Mouse (Mus musculus): ENCODE measurements around the gene Shc3. TPM values are rescaled to one million over a fixed set of nuclear protein-coding genes. Genes with fewer than 3 reads are reported as not detected.

Gene Shc3
- polyA plus RNA-seq, 1 experiment from 2014 or later, result 7.5 TPM

DNA sequence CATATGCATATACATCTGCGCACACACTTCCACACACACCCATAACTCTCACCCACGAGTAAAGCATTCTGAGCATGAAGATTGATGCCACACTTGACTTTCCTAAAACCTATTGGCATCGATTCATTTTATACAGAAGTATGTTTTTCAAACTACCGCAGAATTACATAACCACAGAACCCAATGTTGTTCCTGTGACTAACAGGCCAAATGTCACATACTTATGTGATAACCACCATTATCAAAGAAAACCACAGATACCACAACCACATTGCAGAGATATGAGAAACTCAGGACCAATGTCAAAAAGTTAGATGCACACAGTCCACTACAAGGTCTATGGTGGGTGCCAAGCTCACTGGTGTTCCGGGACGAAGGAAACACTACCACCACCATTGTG is 50.3 kb downstream of the Shc3 start:
- H3K27me3 ChIP-seq (replicated peaks), result no peaks in the 10 kb centered on the region
- H3K9ac ChIP-seq (replicated peaks), result no peak overlapping the region
- no peak overlapping the region for H3K4me2 ChIP-seq
- no peak overlapping the region for H3K27ac ChIP-seq (replicated peaks)
- H3K4me3 ChIP-seq (replicated peaks), result no peak overlapping the region
- H3K9me3 ChIP-seq (replicated peaks), result no peaks in the 10 kb centered on the region
- H3K4me1 ChIP-seq, result no peaks in the 10 kb centered on the region
- no peak for ATAC-seq (ENCODE audit: low FRiP score)
- 96% methylated on average over 6 of the region's 6 CpGs for WGBS
- H3K36me3 ChIP-seq, result no peaks in the 10 kb centered on the region

DNA sequence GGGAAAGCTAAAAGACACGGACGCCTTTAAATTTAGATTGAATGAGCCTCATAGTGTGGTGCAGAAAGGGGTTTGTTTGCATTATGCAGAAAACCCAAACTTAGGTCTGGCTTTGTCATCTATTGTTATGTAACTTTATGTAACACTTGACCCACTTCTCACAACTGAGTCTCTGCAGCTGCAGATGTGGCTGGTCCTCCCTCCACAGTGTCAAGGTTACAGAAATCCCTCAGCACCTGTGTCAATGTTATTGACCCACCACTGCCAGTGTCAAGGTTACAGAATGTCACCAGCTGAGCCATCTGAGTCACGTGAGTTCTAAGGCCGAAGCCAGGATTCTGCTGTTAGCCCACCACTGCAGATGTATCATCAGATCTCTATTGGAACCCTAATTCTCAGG is 51.3 kb downstream of the Shc3 start:
- WGBS, result 83% methylated on average over 4 of the region's 4 CpGs
- Histone ChIP-seq H3K9me3 (replicated peaks) (no peaks in the 10 kb centered on the region), H3K4me3 (replicated peaks) (no peak overlapping the region), H3K4me2 (no peak overlapping the region), H3K27ac (replicated peaks) (no peak overlapping the region), H3K9ac (replicated peaks) (no peak overlapping the region), H3K36me3 (no peaks in the 10 kb centered on the region), H3K27me3 (replicated peaks) (no peaks in the 10 kb centered on the region), H3K4me1 (no peaks in the 10 kb centered on the region)
- no peak for ATAC-seq (ENCODE audit: low FRiP score)

DNA sequence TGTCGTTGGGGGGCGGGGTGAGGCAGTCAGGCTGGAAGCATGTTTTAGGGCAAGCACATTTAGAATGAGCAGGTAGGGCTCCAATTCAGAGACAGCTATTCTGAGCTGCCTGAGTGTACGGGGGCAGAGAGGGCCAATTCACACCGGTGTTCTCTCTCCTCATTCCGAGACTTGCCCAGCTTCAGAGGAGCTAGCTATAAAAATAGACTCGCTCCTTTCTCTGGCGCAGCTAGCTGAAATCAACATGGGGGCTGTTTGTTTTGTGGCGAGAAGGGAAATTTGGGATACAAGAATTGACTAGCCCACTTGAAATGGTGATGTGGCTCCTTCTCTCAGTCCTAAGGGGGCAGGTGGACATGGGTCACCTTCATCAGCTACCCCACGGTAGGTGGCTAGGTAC is 60.4 kb downstream of the Shc3 start:
- H3K27me3 ChIP-seq (replicated peaks), result no peaks in the 10 kb centered on the region
- WGBS, result 80% methylated on average over 9 of the region's 9 CpGs
- no peak for ATAC-seq (ENCODE audit: low FRiP score)

DNA sequence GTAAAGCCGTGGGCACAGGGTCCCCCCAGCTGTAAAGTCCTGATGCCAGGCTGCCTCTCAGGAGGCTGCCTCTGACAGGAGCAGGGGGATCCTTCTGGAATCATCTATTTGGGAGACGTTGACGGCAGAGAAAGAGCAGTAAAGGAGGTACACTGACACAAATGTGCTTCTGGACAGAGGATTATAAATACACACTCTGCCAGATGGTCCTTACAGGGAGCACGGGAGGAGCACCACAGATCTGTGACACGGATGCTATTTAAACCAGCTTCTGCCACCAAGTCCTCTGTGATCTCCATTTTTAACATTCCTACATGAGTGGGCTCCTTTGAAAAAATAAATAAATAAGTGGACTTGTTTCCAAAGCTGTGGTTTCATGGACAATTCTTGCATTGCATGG is 63.5 kb downstream of the Shc3 start:
- H3K9me3 ChIP-seq (replicated peaks), result no peaks in the 10 kb centered on the region
- no peaks in the 10 kb centered on the region for H3K4me1 ChIP-seq
- H3K9ac ChIP-seq (replicated peaks), result no peak overlapping the region
- WGBS, result 80% methylated on average over 5 of the region's 5 CpGs
- no peak for ATAC-seq (ENCODE audit: low FRiP score)
- no peak overlapping the region for H3K4me3 ChIP-seq (replicated peaks)
- no peak overlapping the region for H3K4me2 ChIP-seq
- no peak overlapping the region for H3K27ac ChIP-seq (replicated peaks)
- H3K27me3 ChIP-seq (replicated peaks), result no peaks in the 10 kb centered on the region
- H3K36me3 ChIP-seq, result no peaks in the 10 kb centered on the region

More for the DNA sequence above, 60.4 kb downstream of the Shc3 start:
- Histone ChIP-seq H3K4me2 (no peak overlapping the region), H3K9me3 (replicated peaks) (no peaks in the 10 kb centered on the region), H3K36me3 (no peaks in the 10 kb centered on the region), H3K9ac (replicated peaks) (no peak overlapping the region), H3K4me3 (replicated peaks) (no peak overlapping the region), H3K27ac (replicated peaks) (no peak overlapping the region), H3K4me1 (no peaks in the 10 kb centered on the region)

DNA sequence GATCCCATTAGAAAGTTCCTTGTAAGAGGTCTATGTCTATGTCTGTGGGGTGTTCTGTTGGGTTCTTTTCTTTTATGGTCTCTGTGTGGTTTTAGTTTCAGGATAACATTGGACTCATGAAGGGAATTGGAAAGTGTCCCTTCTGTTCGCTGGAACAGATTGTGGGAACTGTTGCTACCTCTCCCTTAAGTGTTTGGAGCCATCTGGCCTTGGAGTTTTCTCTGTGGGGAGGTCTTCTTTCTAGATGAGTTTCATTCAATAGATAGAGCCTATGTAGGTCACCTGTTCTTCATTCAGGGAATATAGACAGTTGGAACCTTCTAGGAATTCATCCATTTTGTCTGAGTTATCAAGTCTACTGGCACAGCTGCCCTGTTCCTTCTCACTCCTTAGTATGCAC is 69.5 kb downstream of the Shc3 start:
- 81% methylated on average over 1 of the region's 1 CpGs for WGBS
- ATAC-seq (ENCODE audit: low FRiP score), result no peak
- H3K27me3 ChIP-seq (replicated peaks), result no peaks in the 10 kb centered on the region
- no peaks in the 10 kb centered on the region for H3K36me3 ChIP-seq
- no peaks in the 10 kb centered on the region for H3K9me3 ChIP-seq (replicated peaks)
- H3K4me1 ChIP-seq, result no peaks in the 10 kb centered on the region
- H3K27ac ChIP-seq (replicated peaks), result no peak overlapping the region
- H3K9ac ChIP-seq (replicated peaks), result no peak overlapping the region
- no peak overlapping the region for H3K4me3 ChIP-seq (replicated peaks)
- H3K4me2 ChIP-seq, result no peak overlapping the region

DNA sequence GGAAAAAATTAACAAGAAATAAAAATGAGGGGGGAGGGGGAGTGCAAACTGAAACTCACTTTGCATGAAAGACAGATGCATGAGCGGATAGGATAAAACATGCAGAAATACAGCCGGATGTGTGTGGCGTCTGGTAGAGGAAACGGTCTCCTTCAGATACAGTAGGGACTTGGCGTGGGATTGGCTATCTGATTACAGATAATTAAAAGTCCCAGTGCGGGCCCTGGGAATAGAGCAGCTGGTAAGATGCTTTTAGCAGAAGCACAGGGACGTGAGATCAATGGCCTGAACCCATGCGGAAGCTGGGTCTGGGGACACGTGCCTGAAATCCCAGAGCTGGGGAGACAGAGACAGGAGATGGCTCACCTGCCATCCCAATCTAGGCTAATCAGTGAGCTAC is 75.5 kb downstream of the Shc3 start:
- Histone ChIP-seq H3K4me2 (no peak overlapping the region), H3K9me3 (replicated peaks) (no peaks in the 10 kb centered on the region), H3K27me3 (replicated peaks) (no peaks in the 10 kb centered on the region), H3K36me3 (no peaks in the 10 kb centered on the region), H3K27ac (replicated peaks) (no peak overlapping the region), H3K9ac (replicated peaks) (no peak overlapping the region), H3K4me1 (no peaks in the 10 kb centered on the region), H3K4me3 (replicated peaks) (no peak overlapping the region)
- no peak for ATAC-seq (ENCODE audit: low FRiP score)
- WGBS, result 82% methylated on average over 9 of the region's 9 CpGs

DNA sequence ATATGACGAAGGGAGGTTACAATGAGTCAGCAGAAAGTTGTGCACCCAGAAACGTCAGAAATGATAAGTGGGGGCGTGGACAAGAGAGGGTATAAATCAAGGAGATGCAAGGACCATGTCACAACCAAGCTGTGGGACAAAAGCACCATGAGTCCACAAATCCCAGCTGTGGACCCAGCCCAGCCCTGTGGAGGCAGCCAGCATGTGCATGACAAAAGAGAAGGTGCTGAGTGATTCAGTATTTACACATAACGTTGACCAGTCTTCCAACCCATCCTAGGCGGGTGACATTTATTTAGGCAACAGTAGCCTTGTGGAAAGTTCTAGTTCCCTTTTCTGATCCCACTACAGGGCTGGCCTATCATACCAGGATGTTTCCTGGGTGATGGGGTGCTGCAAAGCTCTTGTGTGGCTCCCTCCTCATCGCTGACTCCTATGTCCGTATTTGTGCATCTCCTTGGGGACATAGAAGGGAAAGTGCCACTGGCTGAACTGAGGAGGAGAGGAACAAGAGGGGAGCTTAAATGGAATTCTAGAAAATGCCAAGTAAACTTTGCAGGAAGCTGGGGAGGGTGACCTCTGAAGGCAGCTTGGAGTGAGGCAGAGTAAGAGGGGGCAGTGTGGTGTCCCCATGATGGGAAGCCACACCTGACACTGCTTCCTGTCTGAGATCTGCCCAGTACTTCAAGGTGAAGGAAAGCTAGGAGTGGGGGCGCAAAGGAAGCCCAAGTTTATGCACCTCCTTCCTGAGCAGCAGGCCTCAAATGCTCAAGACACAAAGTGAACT is 77.4 kb downstream of the Shc3 start:
- H3K4me3 ChIP-seq (replicated peaks), result no peak overlapping the region
- H3K27me3 ChIP-seq (replicated peaks), result no peaks in the 10 kb centered on the region
- no peaks in the 10 kb centered on the region for H3K9me3 ChIP-seq (replicated peaks)
- ATAC-seq (ENCODE audit: low FRiP score), result no peak
- H3K27ac ChIP-seq (replicated peaks), result no peak overlapping the region
- 72% methylated on average over 8 of the region's 8 CpGs for WGBS
- H3K4me2 ChIP-seq, result no peak overlapping the region
- H3K36me3 ChIP-seq, result no peaks in the 10 kb centered on the region
- no peaks in the 10 kb centered on the region for H3K4me1 ChIP-seq
- H3K9ac ChIP-seq (replicated peaks), result no peak overlapping the region

DNA sequence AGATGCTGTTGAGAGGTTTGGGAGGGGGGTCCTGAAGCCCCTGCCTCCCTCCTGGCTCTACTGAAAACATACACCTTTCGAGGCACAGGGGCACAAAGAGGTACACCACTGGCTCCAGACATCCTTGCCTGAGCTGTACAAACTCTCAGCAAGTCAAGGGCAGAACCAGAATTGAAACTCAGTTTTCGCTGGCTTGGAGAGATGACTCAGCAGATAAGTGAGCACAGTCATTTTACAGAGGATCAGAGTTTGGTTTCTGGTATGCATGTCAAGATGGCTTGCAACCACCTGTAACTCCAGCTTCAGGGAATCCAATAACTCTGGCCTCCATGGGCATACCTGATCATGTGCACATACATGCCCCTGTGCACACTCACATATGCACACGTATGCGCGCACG is 79.0 kb downstream of the Shc3 start:
- WGBS, result 95% methylated on average over 6 of the region's 6 CpGs

DNA sequence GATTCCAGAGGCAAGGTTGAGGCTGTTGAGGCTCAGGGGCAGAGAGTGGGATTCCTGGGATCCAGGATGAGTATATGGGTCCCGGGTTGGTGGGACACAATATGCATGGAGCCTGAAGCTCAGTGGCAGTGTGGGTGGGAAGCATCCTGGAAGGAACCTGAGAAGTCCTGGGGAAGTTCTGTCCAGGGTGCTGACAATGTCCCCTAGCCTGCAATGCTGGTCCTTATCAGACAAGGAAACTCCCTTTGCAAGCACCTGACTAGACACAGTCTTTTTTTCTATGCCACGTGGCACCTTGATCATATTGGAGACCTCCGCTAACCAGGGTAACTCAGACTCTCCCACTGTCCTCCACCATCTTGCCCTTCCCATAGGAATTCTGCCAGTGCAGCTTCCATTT is 80.3 kb downstream of the Shc3 start:
- H3K27me3 ChIP-seq (replicated peaks), result no peaks in the 10 kb centered on the region
- 81% methylated on average over 3 of the region's 3 CpGs for WGBS
- no peaks in the 10 kb centered on the region for H3K36me3 ChIP-seq
- H3K9ac ChIP-seq (replicated peaks), result no peak overlapping the region
- no peak for ATAC-seq (ENCODE audit: low FRiP score)
- no peaks in the 10 kb centered on the region for H3K4me1 ChIP-seq
- no peak overlapping the region for H3K4me3 ChIP-seq (replicated peaks)
- no peak overlapping the region for H3K27ac ChIP-seq (replicated peaks)
- H3K4me2 ChIP-seq, result no peak overlapping the region
- no peaks in the 10 kb centered on the region for H3K9me3 ChIP-seq (replicated peaks)

More for the DNA sequence above, 79.0 kb downstream of the Shc3 start:
- Histone ChIP-seq H3K4me1 (no peaks in the 10 kb centered on the region), H3K27me3 (replicated peaks) (no peaks in the 10 kb centered on the region), H3K36me3 (no peaks in the 10 kb centered on the region), H3K27ac (replicated peaks) (no peak overlapping the region), H3K4me2 (no peak overlapping the region), H3K4me3 (replicated peaks) (no peak overlapping the region), H3K9me3 (replicated peaks) (no peaks in the 10 kb centered on the region), H3K9ac (replicated peaks) (no peak overlapping the region)
- ATAC-seq (ENCODE audit: low FRiP score), result no peak

DNA sequence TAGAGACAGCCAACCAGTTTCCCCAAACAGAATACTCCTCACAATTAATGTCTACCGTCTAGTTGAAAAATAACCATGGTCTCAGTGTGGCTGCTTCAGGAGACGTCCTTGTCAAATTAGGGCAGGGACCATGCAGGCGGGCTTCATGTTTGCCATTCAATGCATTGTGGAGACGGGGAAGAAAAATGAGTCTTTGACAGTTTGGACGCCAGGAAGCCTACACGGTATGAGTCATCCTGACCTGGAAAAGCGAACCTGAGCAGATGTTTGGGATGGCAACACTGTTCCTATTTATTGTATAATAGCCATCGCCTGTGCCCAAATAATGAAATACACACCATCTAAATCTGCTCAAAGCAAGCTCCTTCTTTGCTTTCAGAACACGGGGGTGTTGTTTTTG is 83.9 kb downstream of the Shc3 start:
- H3K27me3 ChIP-seq (replicated peaks), result no peaks in the 10 kb centered on the region
- WGBS, result 77% methylated on average over 9 of the region's 9 CpGs

DNA sequence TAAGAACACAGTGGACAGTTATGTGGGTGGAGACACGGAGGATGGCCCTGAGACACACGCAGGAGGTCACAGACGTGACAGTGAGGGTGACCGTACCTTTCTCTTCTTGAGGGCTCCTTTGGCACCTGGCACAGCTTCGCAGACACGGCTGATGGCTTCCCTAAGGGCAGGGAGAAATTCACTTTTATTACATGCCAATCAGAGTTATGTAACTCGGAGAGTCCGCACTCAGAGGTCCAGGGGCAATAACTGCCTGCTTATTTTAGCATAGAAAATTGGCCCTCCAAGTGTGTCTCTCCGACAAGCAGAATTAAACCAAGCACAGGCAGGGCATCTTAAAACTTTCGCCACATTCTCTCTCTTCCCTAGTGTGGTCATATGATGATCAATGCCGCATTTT is 86.4 kb downstream of the Shc3 start:
- Histone ChIP-seq H3K9me3 (replicated peaks) (no peaks in the 10 kb centered on the region), H3K27ac (replicated peaks) (no peak overlapping the region), H3K4me1 (0 out of 2 replicates have a peak, but pooled peaks cover 5% of the 10 kb centered on the region), H3K9ac (replicated peaks) (no peak overlapping the region), H3K36me3 (no peaks in the 10 kb centered on the region), H3K4me2 (no peak overlapping the region), H3K27me3 (replicated peaks) (no peaks in the 10 kb centered on the region), H3K4me3 (replicated peaks) (no peak overlapping the region)
- no peak for ATAC-seq (ENCODE audit: low FRiP score)
- 90% methylated on average over 11 of the region's 11 CpGs for WGBS

More for the DNA sequence above, 83.9 kb downstream of the Shc3 start:
- Histone ChIP-seq H3K9me3 (replicated peaks) (no peaks in the 10 kb centered on the region), H3K27ac (replicated peaks) (no peak overlapping the region), H3K4me3 (replicated peaks) (no peak overlapping the region), H3K9ac (replicated peaks) (no peak overlapping the region), H3K36me3 (no peaks in the 10 kb centered on the region), H3K4me1 (no peaks in the 10 kb centered on the region), H3K4me2 (no peak overlapping the region)
- no peak for ATAC-seq (ENCODE audit: low FRiP score)

DNA sequence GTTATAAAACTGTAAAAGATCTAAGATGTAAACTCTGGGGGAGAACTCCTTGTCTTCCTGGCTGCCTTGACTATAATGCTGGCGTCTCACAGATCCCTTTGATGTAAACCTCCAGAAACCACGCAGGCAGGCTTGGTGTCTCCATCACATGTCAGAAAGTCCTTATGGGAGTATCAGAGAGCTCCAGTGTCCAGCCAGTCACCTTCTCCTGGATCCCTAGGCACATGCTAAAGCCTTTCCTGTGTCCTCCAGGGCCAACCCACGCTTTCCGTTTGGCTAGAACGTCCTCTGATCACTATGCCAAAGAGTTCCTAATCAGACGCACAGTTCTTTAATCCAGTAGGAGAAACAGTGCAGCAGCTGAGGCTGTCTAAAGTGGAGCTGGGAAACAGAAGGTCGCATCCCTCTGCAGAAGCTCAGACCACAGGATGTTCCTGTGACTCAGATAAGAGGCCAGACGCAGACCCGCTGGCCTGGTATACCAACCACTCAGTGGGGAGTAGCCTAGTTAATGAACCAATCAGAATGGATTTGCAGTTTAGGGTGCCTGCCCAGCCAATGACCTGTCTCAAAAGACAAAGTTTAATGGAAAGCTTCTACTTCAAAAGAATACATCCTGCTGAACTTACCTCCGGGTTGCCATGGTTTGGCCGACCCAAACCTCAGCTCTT is 88.7 kb downstream of the Shc3 start:
- H3K4me1 ChIP-seq, result 0 out of 2 replicates have a peak, but pooled peaks cover 5% of the 10 kb centered on the region
- H3K4me3 ChIP-seq (replicated peaks), result no peak overlapping the region
- 85% methylated on average over 11 of the region's 11 CpGs for WGBS
- H3K9ac ChIP-seq (replicated peaks), result no peak overlapping the region
- H3K27me3 ChIP-seq (replicated peaks), result no peaks in the 10 kb centered on the region
- H3K27ac ChIP-seq (replicated peaks), result no peak overlapping the region
- no peaks in the 10 kb centered on the region for H3K9me3 ChIP-seq (replicated peaks)
- no peak for ATAC-seq (ENCODE audit: low FRiP score)
- no peaks in the 10 kb centered on the region for H3K36me3 ChIP-seq
- no peak overlapping the region for H3K4me2 ChIP-seq
